Mouse (Mus musculus) neural tube, embryonic 11.5 days (tissue): Measurements from ENCODE around the gene Cd274. TPM values are rescaled to one million over a fixed set of nuclear protein-coding genes. Genes with fewer than 3 reads are reported as not detected.

Experiments used
- ATAC-seq: fragments of 200-750 bp; cut with Nextera tagmentation; 2 replicates; pipeline ENCODE4 v1.8.0; 2017; ENCODE audit warnings: moderate number of reproducible peaks, mild to moderate bottlenecking, moderate TSS enrichment, moderate library complexity; ENCODE audit not compliant: insufficient read depth, low FRiP score, low TSS enrichment
- DNase-seq: peaks from one replicate; pipeline ENCODE4 v3.0.0-alpha.2; 2015; ENCODE audit warnings: low spot score
- H3K27ac ChIP-seq: fragments of 300-500 bp; sonication (generic); 2 replicates; pipeline ENCODE4 v1.5.1; 2014; ENCODE audit warnings: low read depth, mild to moderate bottlenecking, low read length
- H3K27me3 ChIP-seq: fragments of 300-500 bp; sonication (generic); 2 replicates; pipeline ENCODE4 v1.6.1; 2014; ENCODE audit warnings: mild to moderate bottlenecking, low read length, mixed read lengths; ENCODE audit not compliant: control insufficient read depth, insufficient read depth
- H3K36me3 ChIP-seq: fragments of 300-500 bp; sonication (generic); 2 replicates; pipeline ENCODE4 v1.6.1; 2014; ENCODE audit warnings: mild to moderate bottlenecking, low read length, moderate library complexity, mixed read lengths; ENCODE audit not compliant: control insufficient read depth, insufficient read depth
- H3K4me1 ChIP-seq: fragments of 300-500 bp; sonication (generic); 2 replicates; pipeline ENCODE4 v1.6.1; 2014; ENCODE audit warnings: low read length, mixed read lengths; ENCODE audit not compliant: control insufficient read depth, insufficient read depth
- H3K4me2 ChIP-seq: fragments of 300-500 bp; sonication (generic); 2 replicates; pipeline ENCODE4 v1.6.1; 2014; ENCODE audit warnings: low read depth, mild to moderate bottlenecking, moderate library complexity
- H3K4me3 ChIP-seq: fragments of 300-500 bp; sonication (generic); 2 replicates; pipeline ENCODE4 v1.5.1; 2014; ENCODE audit warnings: low read depth, low read length
- H3K9ac ChIP-seq: fragments of 300-500 bp; sonication (generic); 2 replicates; pipeline ENCODE4 v1.6.1; 2014; ENCODE audit warnings: mild to moderate bottlenecking, low read length
- H3K9me3 ChIP-seq: fragments of 300-500 bp; sonication (generic); 2 replicates; pipeline ENCODE4 v1.6.1; 2016; ENCODE audit warnings: low read length; ENCODE audit not compliant: control insufficient read depth
- WGBS: fragments of 180-500 bp; shearing (Covaris S2); extraction: QIAGEN DNeasy Blood & Tissue Kit; methylation state at CpG from one replicate; pipeline ENCODE4 v1.1.7; 2014; 5-methylcytosine and 5-hydroxymethylcytosine counted together
- polyA plus RNA-seq: library from polyadenylated mRNA; unstranded; fragments of >200 nt; fragmentation: Nextera tagmentation; extraction: Ambion mirVana; gene quantifications from 2 replicates; pipeline ENCODE4 v1.2.1, GENCODE M21; 2014

Gene Cd274
- polyA plus RNA-seq, 1 experiment from 2014 or later: 0.58 TPM

DNA sequence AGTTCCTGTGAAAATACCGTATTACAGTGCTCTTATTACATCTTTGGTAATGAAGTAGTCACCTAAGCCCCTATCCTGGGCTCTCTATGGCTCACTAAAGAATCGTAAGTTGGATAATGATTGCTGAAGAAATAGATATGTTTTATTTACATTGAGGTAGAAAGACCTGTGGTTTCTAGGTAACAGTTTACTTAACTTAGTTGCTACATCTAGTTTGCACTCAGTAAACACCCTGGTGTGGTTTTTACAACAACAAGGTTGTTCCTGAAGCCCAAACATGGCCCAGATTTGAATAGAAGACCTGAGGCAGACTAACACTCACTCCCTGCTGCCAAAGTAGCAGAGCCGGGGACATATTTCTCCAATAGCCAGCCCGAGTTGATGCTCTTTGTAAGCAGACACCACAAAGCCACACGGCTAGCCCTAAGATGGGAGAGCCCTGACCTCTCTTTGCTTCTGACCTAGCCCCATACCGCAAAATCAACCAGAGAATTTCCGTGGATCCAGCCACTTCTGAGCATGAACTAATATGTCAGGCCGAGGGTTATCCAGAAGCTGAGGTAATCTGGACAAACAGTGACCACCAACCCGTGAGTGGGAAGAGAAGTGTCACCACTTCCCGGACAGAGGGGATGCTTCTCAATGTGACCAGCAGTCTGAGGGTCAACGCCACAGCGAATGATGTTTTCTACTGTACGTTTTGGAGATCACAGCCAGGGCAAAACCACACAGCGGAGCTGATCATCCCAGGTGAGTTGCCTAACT, 12.8 kb downstream of the Cd274 start:
- DNase-seq (no peak), ATAC-seq (no peak)
- 89% methylated on average over 14 of the region's 14 CpGs for WGBS
- H3K36me3 ChIP-seq: no peaks in the 10 kb centered on the region
- no peak overlapping the region for H3K4me3 ChIP-seq
- H3K27ac ChIP-seq: no peak overlapping the region
- H3K4me1 ChIP-seq: no peaks in the 10 kb centered on the region
- H3K4me2 ChIP-seq: no peak overlapping the region
- no peak overlapping the region for H3K9ac ChIP-seq
- H3K27me3 ChIP-seq: no peaks in the 10 kb centered on the region
- H3K9me3 ChIP-seq: no peaks in the 10 kb centered on the region

DNA sequence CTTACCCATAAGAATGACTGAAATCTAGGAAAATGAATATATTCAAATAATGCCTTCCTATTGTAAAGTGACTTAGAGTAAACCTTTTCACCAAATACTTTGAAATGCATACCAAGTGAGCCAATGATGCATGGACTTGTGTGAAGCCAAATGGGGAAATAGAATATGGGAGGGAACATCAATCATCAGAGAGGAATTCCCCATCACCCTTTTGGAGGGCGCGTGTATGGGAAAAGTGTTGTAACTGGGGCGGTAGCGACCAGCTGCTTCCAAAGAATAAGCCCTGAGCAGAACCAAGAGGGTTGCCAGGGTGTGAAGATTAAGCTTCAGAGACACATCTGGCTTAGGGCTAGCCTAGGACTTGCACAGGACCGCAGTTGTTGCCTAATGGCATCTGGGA, 16.1 kb downstream of the Cd274 start:
- ATAC-seq (no peak), DNase-seq (no peak)
- 93% methylated on average over 5 of the region's 5 CpGs for WGBS
- H3K9ac ChIP-seq: no peak overlapping the region
- no peak overlapping the region for H3K4me2 ChIP-seq
- no peak overlapping the region for H3K4me3 ChIP-seq
- H3K36me3 ChIP-seq: no peaks in the 10 kb centered on the region
- H3K4me1 ChIP-seq: no peaks in the 10 kb centered on the region
- H3K27me3 ChIP-seq: no peaks in the 10 kb centered on the region
- H3K9me3 ChIP-seq: no peaks in the 10 kb centered on the region
- no peak overlapping the region for H3K27ac ChIP-seq

GRCm38 (mm10) chr19:29384412-29384811, 17.2 kb downstream of the Cd274 start:
- H3K27me3 ChIP-seq: no peaks in the 10 kb centered on the region
- WGBS: 88% methylated on average over 9 of the region's 9 CpGs
- no peak overlapping the region for H3K9ac ChIP-seq
- no peaks in the 10 kb centered on the region for H3K9me3 ChIP-seq
- ATAC-seq (no peak), DNase-seq (no peak)
- H3K4me3 ChIP-seq: no peak overlapping the region
- no peaks in the 10 kb centered on the region for H3K4me1 ChIP-seq
- no peak overlapping the region for H3K4me2 ChIP-seq
- H3K27ac ChIP-seq: no peak overlapping the region
- H3K36me3 ChIP-seq: no peaks in the 10 kb centered on the region

DNA sequence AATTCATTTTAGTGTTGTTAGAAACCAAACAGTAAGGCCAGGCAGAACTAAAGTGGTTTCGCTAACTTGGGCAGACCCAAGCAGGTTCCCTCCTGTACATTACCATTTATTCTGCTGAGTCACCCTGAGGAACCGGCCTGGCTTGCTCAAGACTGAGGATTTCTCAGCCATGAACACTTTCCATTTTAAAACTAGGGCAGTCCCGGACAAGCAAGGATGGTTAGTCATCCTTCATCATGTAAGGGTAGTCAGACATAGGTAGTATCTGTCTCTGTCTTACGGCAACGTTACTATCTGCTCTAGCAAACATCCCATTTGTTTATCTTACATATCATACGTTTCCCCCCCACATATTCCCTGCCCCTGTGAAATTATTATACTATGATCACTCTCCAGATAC, 17.7 kb downstream of the Cd274 start:
- H3K27me3 ChIP-seq: no peaks in the 10 kb centered on the region
- H3K4me3 ChIP-seq: no peak overlapping the region
- DNase-seq: no peak
- H3K36me3 ChIP-seq: no peaks in the 10 kb centered on the region
- H3K4me1 ChIP-seq: no peaks in the 10 kb centered on the region
- H3K4me2 ChIP-seq: no peak overlapping the region
- 92% methylated on average over 6 of the region's 6 CpGs for WGBS
- no peak overlapping the region for H3K9ac ChIP-seq
- no peaks in the 10 kb centered on the region for H3K9me3 ChIP-seq
- no peak for ATAC-seq
- no peak overlapping the region for H3K27ac ChIP-seq

DNA sequence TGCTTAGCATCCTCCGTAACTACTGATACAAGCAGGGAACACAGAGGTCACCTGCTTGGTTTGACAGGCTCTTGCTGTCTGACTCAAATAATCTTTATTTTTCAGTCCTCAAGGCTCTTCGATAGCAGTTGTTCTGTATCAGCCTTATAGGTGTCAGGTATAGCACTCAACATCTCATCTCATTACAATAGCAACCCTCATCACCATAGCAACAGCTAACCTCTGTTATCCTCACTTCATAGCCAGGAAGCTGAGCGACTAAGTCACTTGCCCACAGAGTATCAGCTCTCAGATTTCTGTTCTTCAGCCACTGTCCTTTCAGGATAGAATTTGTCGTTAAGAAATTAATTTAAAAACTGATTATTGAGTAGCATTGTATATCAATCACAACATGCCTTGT, 18.6 kb downstream of the Cd274 start:
- Histone ChIP-seq H3K4me3 (no peak overlapping the region), H3K4me2 (no peak overlapping the region), H3K36me3 (no peaks in the 10 kb centered on the region), H3K9ac (no peak overlapping the region), H3K9me3 (no peaks in the 10 kb centered on the region), H3K27ac (no peak overlapping the region), H3K27me3 (no peaks in the 10 kb centered on the region), H3K4me1 (no peaks in the 10 kb centered on the region)
- DNase-seq: no peak
- no peak for ATAC-seq
- WGBS: 90% methylated on average over 4 of the region's 4 CpGs

GRCm38 (mm10) chr19:29388818-29389217, 21.6 kb downstream of the Cd274 start:
- H3K27ac ChIP-seq: no peak overlapping the region
- H3K4me2 ChIP-seq: no peak overlapping the region
- DNase-seq (no peak), ATAC-seq (no peak)
- no peak overlapping the region for H3K9ac ChIP-seq
- H3K36me3 ChIP-seq: no peaks in the 10 kb centered on the region
- H3K27me3 ChIP-seq: no peaks in the 10 kb centered on the region
- H3K4me1 ChIP-seq: no peaks in the 10 kb centered on the region
- H3K4me3 ChIP-seq: no peak overlapping the region
- WGBS: 83% methylated on average over 1 of the region's 1 CpGs
- H3K9me3 ChIP-seq: no peaks in the 10 kb centered on the region

DNA sequence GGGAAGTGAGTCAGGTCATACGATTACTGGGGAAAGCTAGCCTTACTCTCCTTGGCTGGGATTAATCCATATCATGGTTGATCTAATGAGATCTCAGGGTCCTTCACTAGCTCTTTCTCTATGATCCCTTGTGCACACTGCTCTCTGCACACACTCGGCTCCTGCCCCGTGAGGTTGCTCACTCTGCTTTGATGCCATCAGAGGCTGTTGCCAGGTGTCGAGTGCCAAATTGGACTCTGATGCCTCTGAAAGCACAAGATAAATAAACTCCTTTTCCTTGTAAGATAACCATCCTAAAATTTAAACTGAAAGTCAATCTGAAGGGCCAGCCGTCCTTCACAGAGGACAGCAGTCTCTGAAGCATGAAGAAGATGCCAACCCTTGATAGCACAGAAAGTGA, 23.2 kb downstream of the Cd274 start:
- Histone ChIP-seq H3K4me2 (no peak overlapping the region), H3K4me1 (no peaks in the 10 kb centered on the region), H3K36me3 (no peaks in the 10 kb centered on the region), H3K9ac (no peak overlapping the region), H3K9me3 (no peaks in the 10 kb centered on the region), H3K27ac (no peak overlapping the region), H3K27me3 (no peaks in the 10 kb centered on the region), H3K4me3 (no peak overlapping the region)
- ATAC-seq: no peak
- 90% methylated on average over 5 of the region's 5 CpGs for WGBS
- DNase-seq: no peak

- no peak for DNase-seq
These were observed 24.0 kb downstream of the Cd274 start for GRCm38 (mm10) chr19:29391279-29391678.

GRCm38 (mm10) chr19:29393333-29393732, 26.1 kb downstream of the Cd274 start:
- 91% methylated on average over 9 of the region's 9 CpGs for WGBS
- Histone ChIP-seq H3K9me3 (no peaks in the 10 kb centered on the region), H3K9ac (no peak overlapping the region), H3K4me1 (no peaks in the 10 kb centered on the region), H3K27me3 (no peaks in the 10 kb centered on the region), H3K4me2 (no peak overlapping the region), H3K27ac (no peak overlapping the region), H3K4me3 (no peak overlapping the region), H3K36me3 (no peaks in the 10 kb centered on the region)
- DNase-seq (no peak), ATAC-seq (no peak)

More at GRCm38 (mm10) chr19:29391279-29391678, 24.0 kb downstream of the Cd274 start:
- H3K4me3 ChIP-seq: no peak overlapping the region
- no peaks in the 10 kb centered on the region for H3K4me1 ChIP-seq
- no peak overlapping the region for H3K9ac ChIP-seq
- no peaks in the 10 kb centered on the region for H3K36me3 ChIP-seq
- H3K9me3 ChIP-seq: no peaks in the 10 kb centered on the region
- no peaks in the 10 kb centered on the region for H3K27me3 ChIP-seq
- WGBS: 73% methylated on average over 4 of the region's 4 CpGs
- no peak overlapping the region for H3K4me2 ChIP-seq
- ATAC-seq: no peak
- no peak overlapping the region for H3K27ac ChIP-seq
